Mouse (Mus musculus) forebrain, postnatal 0 days (tissue): ENCODE results near the gene Msrb3. TPM values are rescaled to one million over a fixed set of nuclear protein-coding genes. Genes with fewer than 3 reads are reported as not detected.
A peak's percentile ranks its signal among the peaks of the same experiment; 100 is the strongest.

Experiments
- ATAC-seq: fragments of 200-750 bp; cut with Nextera tagmentation; 2 replicates; pipeline ENCODE4 v1.8.0; 2017; ENCODE audit warnings: mild to moderate bottlenecking, moderate library complexity
- DNase-seq: peaks from one replicate; pipeline ENCODE4 v3.0.0-alpha.2; 2015
- H3K27ac ChIP-seq: fragments of 300-500 bp; sonication (generic); 2 replicates; pipeline ENCODE4 v1.5.1; 2014; ENCODE audit warnings: low read depth, mild to moderate bottlenecking, antibody characterized with exemption, low read length, moderate library complexity, mixed read lengths
- H3K27me3 ChIP-seq: fragments of 300-500 bp; sonication (generic); 2 replicates; pipeline ENCODE4 v1.6.1; 2014; ENCODE audit warnings: mild to moderate bottlenecking, low read length, mixed read lengths; ENCODE audit not compliant: insufficient read depth
- H3K36me3 ChIP-seq: fragments of 300-500 bp; sonication (generic); 2 replicates; pipeline ENCODE4 v1.6.1; 2014; ENCODE audit warnings: mild to moderate bottlenecking, moderate library complexity; ENCODE audit not compliant: insufficient read depth
- H3K4me1 ChIP-seq: fragments of 300-500 bp; sonication (generic); 2 replicates; pipeline ENCODE4 v1.6.1; 2014; ENCODE audit warnings: antibody characterized with exemption; ENCODE audit not compliant: insufficient read depth
- H3K4me2 ChIP-seq: fragments of 300-500 bp; sonication (generic); 2 replicates; pipeline ENCODE4 v1.6.1; 2014; ENCODE audit warnings: low read depth, mild to moderate bottlenecking, moderate library complexity
- H3K4me3 ChIP-seq: fragments of 300-500 bp; sonication (generic); 2 replicates; pipeline ENCODE4 v1.5.1; 2014; ENCODE audit warnings: low read depth, low read length, mixed read lengths
- H3K9ac ChIP-seq: fragments of 300-500 bp; sonication (generic); 2 replicates; pipeline ENCODE4 v1.6.1; 2014; ENCODE audit warnings: mild to moderate bottlenecking
- H3K9me3 ChIP-seq: fragments of 300-500 bp; sonication (generic); 2 replicates; pipeline ENCODE4 v1.6.1; 2016; ENCODE audit warnings: low read length
- CTCF ChIP-seq: sonication (generic); IDR thresholded peaks from 2 replicates; pipeline ENCODE4 v1.5.1; 2016; ENCODE audit warnings: antibody characterized with exemption, control low read depth, low read depth
- WGBS: fragments of 180-500 bp; shearing (Covaris S2); extraction: QIAGEN DNeasy Blood & Tissue Kit; methylation state at CpG from one replicate; pipeline ENCODE4 v1.1.7; 2014; 5-methylcytosine and 5-hydroxymethylcytosine counted together
- polyA plus RNA-seq: library from polyadenylated mRNA; unstranded; fragments of >200 nt; fragmentation: Nextera tagmentation; extraction: Ambion mirVana; gene quantifications from 2 replicates; pipeline ENCODE4 v1.2.1, GENCODE M21; 2015
- total RNA-seq: library from RNA; depleted of rRNA; stranded (reverse); fragments of >200 nt; gene quantifications from 2 replicates; pipeline ENCODE4 v1.2.3, GENCODE M21; 2014

Msrb3 gene
- total and polyA plus RNA-seq, 2 experiments from 2014 or later = 1.5 to 6.1 TPM

- Histone ChIP-seq H3K4me2 (no peak overlapping the region), H3K9ac (no peak overlapping the region), H3K36me3 (no peaks in the 10 kb centered on the region), H3K27ac (no peak overlapping the region), H3K27me3 (no peaks in the 10 kb centered on the region; the same call in none of the 2 replicates), H3K4me3 (no peak overlapping the region), H3K9me3 (no peaks in the 10 kb centered on the region), H3K4me1 (no peaks in the 10 kb centered on the region)
- ATAC-seq = no peak
- DNase-seq = no peak
- 75% methylated on average over 7 of the region's 7 CpGs for WGBS
- TF ChIP-seq CTCF = no peak
These were observed 50.2 kb downstream of the Msrb3 start for GRCm38 (mm10) chr10:120848677-120849076.

DNA sequence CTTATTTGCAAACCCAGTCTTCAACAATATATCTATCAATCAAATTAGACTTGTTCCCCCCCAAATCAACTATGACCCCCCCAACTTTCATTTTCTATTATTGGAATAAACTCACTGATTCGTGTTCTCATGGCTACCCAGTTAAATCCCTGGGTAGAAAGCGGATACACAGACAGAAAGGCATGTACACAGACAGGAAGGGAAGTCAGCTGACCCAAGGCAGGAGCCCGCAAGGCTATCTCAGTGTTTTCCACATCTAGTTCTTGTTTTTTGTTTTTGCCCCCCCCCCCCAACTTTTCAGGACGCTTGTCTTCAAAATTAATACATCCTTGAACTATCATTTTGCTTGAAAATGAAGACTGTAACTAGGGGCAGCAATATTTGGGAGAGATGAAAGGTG lies 51.1 kb downstream of the Msrb3 start:
- WGBS = 89% methylated on average over 4 of the region's 4 CpGs

GRCm38 (mm10) chr10:120839966-120840365 lies 58.9 kb downstream of the Msrb3 start:
- no peak overlapping the region for H3K27ac ChIP-seq
- 84% methylated on average over 7 of the region's 7 CpGs for WGBS
- H3K4me1 ChIP-seq = no peaks in the 10 kb centered on the region
- no peaks in the 10 kb centered on the region for H3K36me3 ChIP-seq
- H3K4me3 ChIP-seq = no peak overlapping the region
- DNase-seq = no peak
- H3K27me3 ChIP-seq = no peaks in the 10 kb centered on the region
- no peaks in the 10 kb centered on the region for H3K9me3 ChIP-seq
- TF ChIP-seq CTCF = no peak
- H3K4me2 ChIP-seq = no peak overlapping the region
- no peak overlapping the region for H3K9ac ChIP-seq
- no peak for ATAC-seq

More for the DNA sequence above, 51.1 kb downstream of the Msrb3 start:
- H3K36me3 ChIP-seq = no peaks in the 10 kb centered on the region
- no peak for TF ChIP-seq CTCF
- ATAC-seq (no peak), DNase-seq (no peak)
- H3K4me1 ChIP-seq = no peaks in the 10 kb centered on the region
- no peak overlapping the region for H3K4me3 ChIP-seq
- no peak overlapping the region for H3K9ac ChIP-seq
- no peak overlapping the region for H3K27ac ChIP-seq
- no peaks in the 10 kb centered on the region for H3K9me3 ChIP-seq
- no peaks in the 10 kb centered on the region for H3K27me3 ChIP-seq
- H3K4me2 ChIP-seq = no peak overlapping the region

DNA sequence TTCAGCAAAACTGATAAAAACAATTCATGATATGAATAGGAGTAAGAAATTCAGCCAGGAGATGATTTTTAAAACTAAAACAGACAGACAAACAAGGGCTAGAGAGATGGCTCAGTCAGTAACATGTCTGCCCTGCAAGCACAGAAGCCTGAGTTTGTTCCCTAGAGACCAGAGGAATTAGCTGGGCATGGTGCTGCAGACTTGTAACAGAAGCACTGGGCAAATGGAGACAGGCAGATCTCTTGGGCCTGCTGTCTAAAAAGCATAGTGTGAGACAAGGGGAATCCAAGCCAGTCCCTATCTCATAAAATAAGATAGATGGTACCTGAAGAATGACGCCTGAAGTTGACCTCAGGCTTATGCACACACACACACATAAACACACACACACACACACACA lies 64.4 kb downstream of the Msrb3 start:
- H3K27me3 ChIP-seq = no peaks in the 10 kb centered on the region
- 100% methylated on average over 1 of the region's 1 CpGs for WGBS
- TF ChIP-seq CTCF = no peak
- ATAC-seq = no peak
- no peaks in the 10 kb centered on the region for H3K4me1 ChIP-seq
- no peak overlapping the region for H3K4me3 ChIP-seq
- no peak overlapping the region for H3K4me2 ChIP-seq
- no peak for DNase-seq
- H3K27ac ChIP-seq = no peak overlapping the region
- H3K9ac ChIP-seq = no peak overlapping the region
- no peaks in the 10 kb centered on the region for H3K36me3 ChIP-seq
- H3K9me3 ChIP-seq = no peaks in the 10 kb centered on the region

DNA sequence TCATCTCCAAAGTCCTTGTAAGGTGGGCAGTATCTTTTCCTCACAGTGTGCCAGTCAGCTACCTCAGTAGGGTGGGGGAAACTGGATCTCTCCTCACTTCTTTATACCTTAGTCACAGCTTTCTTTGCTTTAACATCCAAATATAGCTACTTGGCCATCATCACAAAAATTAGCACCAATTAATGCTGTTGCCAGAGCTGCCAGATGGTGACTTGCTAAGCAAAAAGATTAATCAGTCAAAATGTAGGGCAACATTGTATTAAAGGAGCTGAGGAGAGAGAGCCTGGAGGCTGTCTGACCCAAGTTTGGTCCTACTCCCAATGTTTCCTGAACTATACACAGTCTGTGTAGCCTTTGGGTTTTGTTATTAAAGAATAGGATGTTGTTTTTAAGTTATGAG lies 65.1 kb downstream of the Msrb3 start:
- no peak for ATAC-seq
- peak; percentile 11 for DNase-seq

GRCm38 (mm10) chr10:120827761-120828160 lies 71.1 kb downstream of the Msrb3 start:
- no peaks in the 10 kb centered on the region for H3K27me3 ChIP-seq
- DNase-seq (no peak), ATAC-seq (no peak)
- no peak overlapping the region for H3K4me2 ChIP-seq
- no peak overlapping the region for H3K4me3 ChIP-seq
- H3K27ac ChIP-seq = no peak overlapping the region
- no peaks in the 10 kb centered on the region for H3K4me1 ChIP-seq
- no peaks in the 10 kb centered on the region for H3K36me3 ChIP-seq
- no peaks in the 10 kb centered on the region for H3K9me3 ChIP-seq
- no peak overlapping the region for H3K9ac ChIP-seq
- 74% methylated on average over 12 of the region's 12 CpGs for WGBS
- no peak for TF ChIP-seq CTCF

More for the DNA sequence above, 65.1 kb downstream of the Msrb3 start:
- no peaks in the 10 kb centered on the region for H3K9me3 ChIP-seq
- H3K36me3 ChIP-seq = no peaks in the 10 kb centered on the region
- H3K27ac ChIP-seq = no peak overlapping the region
- H3K9ac ChIP-seq = no peak overlapping the region
- TF ChIP-seq CTCF = no peak
- H3K27me3 ChIP-seq = no peaks in the 10 kb centered on the region
- no peaks in the 10 kb centered on the region for H3K4me1 ChIP-seq
- H3K4me3 ChIP-seq = no peak overlapping the region
- H3K4me2 ChIP-seq = no peak overlapping the region

- peak overlapping the region; percentile 13 for H3K4me3 ChIP-seq
- no peak overlapping the region for H3K27ac ChIP-seq
- 44% methylated on average over 27 of the region's 27 CpGs for WGBS
- H3K36me3 ChIP-seq = no peaks in the 10 kb centered on the region
- H3K4me2 ChIP-seq = peak overlapping the region; percentile 43
- DNase-seq (peak; percentile 24), ATAC-seq (no peak)
- H3K9ac ChIP-seq = no peak overlapping the region
- no peak for TF ChIP-seq CTCF
- H3K27me3 ChIP-seq = no peaks in the 10 kb centered on the region
- no peaks in the 10 kb centered on the region for H3K9me3 ChIP-seq
- no peaks in the 10 kb centered on the region for H3K4me1 ChIP-seq
These were observed 71.9 kb downstream of the Msrb3 start for GRCm38 (mm10) chr10:120826795-120827669.
